Mouse (Mus musculus) CH12F3 (cell line): ENCODE data around the gene Haus4.

ENCODE experiments used
- in situ Hi-C: fragments of 300-500 bp; cut with MboI; formaldehyde crosslinking; loops from 2 replicates; pipeline ENCODE4 v1.14.3; 2020; ENCODE audit warnings: low sequenced_read_pairs

The Haus4 gene

DNA sequence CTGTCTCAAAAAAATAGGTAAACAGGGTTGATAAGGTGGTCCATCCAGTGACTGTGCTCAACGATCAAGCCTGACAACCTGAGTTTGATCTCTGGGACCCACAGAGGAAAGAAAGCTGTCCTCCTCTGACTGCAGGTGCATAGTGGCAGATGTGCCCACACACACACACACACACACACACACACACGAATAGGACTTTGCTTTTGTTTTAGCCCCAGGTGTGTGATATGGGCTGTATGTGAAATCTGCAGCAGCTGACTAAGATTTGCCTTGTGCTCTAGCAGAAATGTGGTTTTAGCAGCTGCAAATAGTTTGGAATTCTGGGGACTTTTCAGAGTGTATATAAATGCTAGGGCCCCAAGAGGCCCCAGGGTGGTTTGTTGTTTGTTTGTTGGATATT is 55.1 kb downstream of the Haus4 start:
- in situ Hi-C loops: no loop called here

- in situ Hi-C loops: no loop called here
Measured at GRCm38 (mm10) chr14:54496706-54497105, 57.7 kb downstream of the Haus4 start.

DNA sequence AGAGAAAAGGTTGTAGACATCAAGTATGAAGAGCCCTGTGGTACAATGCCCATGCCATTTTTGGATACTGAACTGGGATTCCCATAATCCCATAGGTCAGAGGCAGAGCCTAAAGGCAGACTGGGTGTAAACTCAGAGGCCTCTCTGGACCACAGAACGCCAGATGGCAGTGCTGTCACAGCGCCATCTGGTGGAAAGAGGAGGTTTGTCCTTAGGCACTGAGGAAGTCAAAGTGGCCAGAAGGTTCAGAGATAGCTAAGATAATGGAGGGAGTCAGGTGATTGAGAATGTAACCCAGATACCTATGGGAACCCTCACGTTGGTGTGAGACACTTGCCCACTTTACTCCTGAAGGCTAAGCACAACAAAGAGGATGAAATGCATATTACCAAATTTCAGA is 60.2 kb downstream of the Haus4 start:
- in situ Hi-C loops: no loop called here

GRCm38 (mm10) chr14:54493236-54493635 is 61.2 kb downstream of the Haus4 start:
- in situ Hi-C loops: no loop called here

DNA sequence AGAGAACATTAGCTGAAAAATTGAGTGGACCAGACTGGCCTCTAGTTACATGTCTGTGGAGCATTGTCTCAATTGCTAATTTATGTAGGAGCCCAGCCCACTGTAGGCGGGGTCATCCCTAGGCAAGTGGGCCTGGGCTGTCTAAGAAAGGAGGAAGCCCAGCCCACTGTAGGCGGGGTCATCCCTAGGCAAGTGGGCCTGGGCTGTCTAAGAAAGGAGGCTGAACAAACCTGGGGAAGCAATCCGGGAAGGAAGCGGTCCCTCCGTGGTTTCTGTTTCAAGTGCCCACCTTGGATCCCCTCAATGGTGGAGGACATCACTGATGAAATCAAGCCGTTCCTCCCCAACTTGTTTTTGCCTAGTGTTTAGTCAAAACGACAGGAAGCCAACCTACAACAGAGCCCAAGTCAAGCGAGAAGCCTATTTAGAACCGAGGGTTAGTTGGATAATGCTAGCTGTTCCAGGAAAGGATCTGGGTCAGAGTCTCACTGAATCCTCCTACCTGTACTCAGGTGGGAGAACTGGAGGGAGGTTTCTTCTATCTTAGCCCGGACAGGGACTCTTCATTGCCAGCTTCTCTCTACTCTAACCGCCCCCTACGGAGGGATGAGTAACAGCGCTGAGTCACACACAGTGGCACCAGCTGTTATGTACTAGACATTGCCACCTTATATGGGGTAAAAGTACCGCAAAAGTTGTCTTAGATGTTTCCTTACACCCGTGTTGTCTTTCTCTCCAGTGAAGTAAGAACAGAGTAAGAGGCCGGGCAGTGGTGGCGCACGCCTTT is 61.9 kb downstream of the Haus4 start:
- in situ Hi-C loops: no loop called here
